Mouse (Mus musculus) gonadal fat pad, adult 2 months (tissue): ENCODE results near the gene Olfr1419. TPM values are rescaled to one million over a fixed set of nuclear protein-coding genes. Genes with fewer than 3 reads are reported as not detected.
A peak's percentile ranks its signal among the peaks of the same experiment; 100 is the strongest.
"Not testable (repeated sequence)": the region's sequence is repeated elsewhere in the genome, so short reads cannot be mapped to it uniquely, and the experiment has no call there.

ENCODE experiments used
- DNase-seq: peaks from one replicate; pipeline ENCODE4 v3.0.0-alpha.2; 2012; ENCODE audit warnings: low read depth
- polyA plus RNA-seq: library from polyadenylated mRNA; depleted of rRNA; stranded (reverse); fragments of >200 nt; gene quantifications from 2 replicates; pipeline ENCODE4 v1.2.3, GENCODE M21; 2012; rRNA removed

Olfr1419 gene
- polyA plus RNA-seq, result not detected in 2 replicates

DNA sequence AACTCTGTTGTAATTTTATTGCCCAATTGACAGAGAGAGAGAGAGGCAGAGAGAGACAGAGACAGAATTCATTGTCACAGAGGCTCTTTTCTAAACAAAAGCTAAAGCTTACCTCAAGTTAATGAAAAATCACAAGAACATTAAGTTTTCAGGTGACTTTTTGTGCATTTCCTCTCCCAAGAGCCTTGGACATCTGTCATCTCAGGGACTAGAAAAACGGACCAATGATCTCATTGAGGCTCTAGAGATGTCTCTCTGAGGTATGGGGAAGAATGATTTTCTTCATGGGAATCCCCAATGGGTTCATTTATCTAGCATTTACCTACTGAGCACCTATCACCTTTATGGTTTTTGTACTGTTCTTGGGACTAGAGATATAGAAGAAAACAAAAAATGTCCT is at the start of gene Olfr1419:
Olfr1419 (minus strand) TSS at position 101 of the 400 bp plus-strand sequence.
- no peak for DNase-seq

DNA sequence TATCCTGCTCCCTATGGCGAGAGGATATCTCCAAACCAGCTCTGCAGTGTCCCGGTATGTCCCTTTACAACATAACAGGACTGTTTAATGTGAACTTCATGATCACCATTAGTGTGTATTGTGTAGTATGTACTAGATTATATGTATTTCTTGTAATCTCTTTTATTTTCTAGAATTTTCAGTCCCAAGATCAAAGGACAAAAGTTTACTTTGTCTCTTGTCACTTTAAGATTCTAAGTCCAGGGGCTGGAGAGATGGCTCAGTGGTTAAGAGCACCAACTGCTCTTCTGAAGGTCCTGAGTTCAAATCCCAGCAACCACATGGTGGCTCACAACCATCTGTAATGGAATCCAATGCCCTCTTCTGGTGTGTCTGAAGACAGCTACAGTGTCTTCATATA is 47.6 kb upstream of the Olfr1419 start:
- DNase-seq, result not testable (repeated sequence)

- DNase-seq, result no peak
These were observed 47.2 kb upstream of the Olfr1419 start for GRCm38 (mm10) chr19:11922068-11922467.

- DNase-seq, result no peak
These were observed 40.9 kb upstream of the Olfr1419 start for GRCm38 (mm10) chr19:11915804-11916203.

- no peak for DNase-seq
These were observed 37.7 kb upstream of the Olfr1419 start for GRCm38 (mm10) chr19:11912533-11913121.

GRCm38 (mm10) chr19:11912037-11912532 is 37.2 kb upstream of the Olfr1419 start, which contains the start of gene Patl1:
Gene Patl1, plus strand, starts transcription at chr19:11912399.
- DNase-seq, result peak; percentile 62

DNA sequence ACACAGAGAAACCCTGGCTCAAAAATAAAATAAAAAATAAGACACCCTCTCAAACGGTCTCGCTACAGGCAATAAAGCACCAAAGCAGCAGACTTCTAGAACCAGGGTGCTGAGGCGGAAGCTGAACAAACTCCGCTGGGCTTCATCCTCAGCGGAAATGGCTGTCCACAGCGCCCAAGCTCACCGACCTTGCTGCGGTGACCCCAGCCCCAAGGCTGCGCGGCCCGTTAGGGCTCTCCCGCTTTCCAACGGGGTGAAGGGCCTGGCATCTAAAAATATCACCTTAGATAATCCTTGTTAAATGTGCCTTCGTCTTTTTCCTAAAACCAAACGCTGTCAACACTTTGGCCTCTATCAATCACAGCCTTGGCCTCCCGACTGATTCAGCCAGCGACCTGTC is 36.7 kb upstream of the Olfr1419 start:
- DNase-seq, result peak; percentile 37

DNA sequence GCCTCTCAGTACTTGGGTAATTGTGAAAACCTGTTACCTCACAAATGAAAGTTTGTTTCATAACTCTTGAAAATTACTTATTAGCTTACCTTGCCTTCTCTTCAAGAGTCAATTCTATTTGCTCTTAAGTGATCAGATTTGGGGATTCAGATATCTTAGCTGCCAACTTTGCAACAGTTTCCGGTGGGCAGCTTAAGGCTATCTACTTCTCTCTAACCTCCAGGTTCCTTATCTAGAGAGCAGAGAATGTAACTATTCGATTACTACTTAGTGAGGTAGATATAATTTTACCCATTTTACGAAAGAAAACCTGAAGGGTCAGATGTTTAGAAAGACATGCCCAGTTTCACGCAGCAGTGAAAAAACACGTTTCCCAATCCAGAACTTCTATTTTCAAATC is 36.1 kb upstream of the Olfr1419 start:
- no peak for DNase-seq

DNA sequence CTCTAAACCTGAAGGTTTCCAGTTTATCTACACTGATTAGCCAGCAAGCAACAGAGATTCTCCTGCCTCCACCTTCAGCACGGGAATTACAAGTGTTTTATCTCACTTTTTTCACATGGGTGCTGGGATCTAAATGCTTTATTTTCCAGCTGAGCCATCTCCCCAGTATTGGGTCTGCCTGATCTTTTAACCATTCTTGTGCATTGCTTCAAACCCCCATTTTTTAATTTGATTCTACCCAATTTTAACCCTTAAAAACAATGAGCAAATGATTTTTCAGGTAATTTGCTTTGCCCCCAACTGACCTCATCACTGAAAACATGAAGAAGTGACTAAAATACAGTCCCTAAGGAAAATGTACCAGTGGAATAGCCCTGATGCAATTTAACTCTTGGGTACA is 11.4 kb upstream of the Olfr1419 start, which contains the start of gene Olfr1420:
Olfr1420 (plus strand) TSS at position 301 of the 400 bp plus-strand sequence.
- DNase-seq, result no peak

- not testable (repeated sequence) for DNase-seq
These were observed 3.5 kb upstream of the Olfr1419 start for GRCm38 (mm10) chr19:11878404-11878803.

DNA sequence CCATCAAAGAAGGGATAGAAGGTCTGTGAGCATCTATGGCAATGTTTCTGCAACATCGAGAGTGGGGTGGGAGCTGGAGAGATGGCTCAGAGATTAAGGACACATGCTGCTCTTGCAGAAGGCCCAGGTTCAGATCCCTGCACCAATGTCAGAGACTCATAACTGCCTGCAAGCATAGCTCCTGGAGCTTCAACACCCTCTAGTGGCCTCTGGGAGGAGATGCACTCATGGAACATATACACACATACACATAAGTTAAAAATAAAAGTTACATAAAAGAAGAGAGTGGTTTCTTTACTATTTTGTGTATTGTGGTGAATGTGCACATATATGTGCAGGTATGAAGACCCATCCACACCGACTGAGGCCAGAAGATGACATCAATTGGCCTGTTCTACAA is 7.1 kb downstream of the Olfr1419 start:
- no peak for DNase-seq

DNA sequence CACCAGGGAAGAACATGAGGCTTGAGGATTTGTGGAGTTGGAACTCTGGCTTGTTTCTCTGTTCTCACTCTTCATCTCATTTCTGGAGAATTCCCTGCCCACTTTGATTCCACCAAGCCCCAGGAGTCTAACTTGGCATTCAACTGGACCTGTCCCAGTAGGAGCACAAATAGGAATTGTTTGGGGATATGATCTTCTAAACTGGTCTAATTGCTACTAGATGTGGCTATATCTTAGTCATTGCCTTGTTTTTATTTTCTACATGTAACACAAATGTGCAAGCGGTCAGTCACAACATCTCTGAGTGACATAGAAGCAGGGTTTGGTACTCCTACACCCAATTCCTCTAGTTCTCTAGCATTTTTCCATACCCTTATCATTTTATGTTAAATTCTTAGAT is 13.9 kb downstream of the Olfr1419 start, which contains the start of gene Olfr1418:
Olfr1418 (minus strand) TSS at position 101 of the 400 bp plus-strand sequence.
- DNase-seq, result no peak

- no peak for DNase-seq
These were observed 18.4 kb downstream of the Olfr1419 start for GRCm38 (mm10) chr19:11856506-11856905.

GRCm38 (mm10) chr19:11854821-11855220 is 20.1 kb downstream of the Olfr1419 start:
- DNase-seq, result no peak

DNA sequence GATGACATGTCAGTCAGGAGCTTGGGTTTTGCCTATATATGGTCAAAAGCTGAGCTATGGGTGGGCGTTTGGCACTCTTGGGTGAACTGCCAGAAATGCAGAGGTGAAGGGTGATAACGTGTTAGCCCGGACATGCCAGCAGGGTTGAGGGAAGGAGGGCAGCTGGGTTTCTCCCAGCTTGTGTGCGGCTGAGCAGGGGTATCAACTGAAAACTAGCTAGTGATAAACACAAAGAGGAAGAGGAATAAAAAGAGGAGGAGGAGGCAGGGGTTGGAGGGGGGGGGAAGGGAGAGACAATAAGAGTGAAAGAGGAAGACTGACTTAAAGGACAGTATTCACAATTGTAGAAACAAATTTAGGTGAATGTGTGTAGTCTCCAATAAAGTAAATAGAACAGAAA is 22.3 kb downstream of the Olfr1419 start:
- DNase-seq, result no peak

DNA sequence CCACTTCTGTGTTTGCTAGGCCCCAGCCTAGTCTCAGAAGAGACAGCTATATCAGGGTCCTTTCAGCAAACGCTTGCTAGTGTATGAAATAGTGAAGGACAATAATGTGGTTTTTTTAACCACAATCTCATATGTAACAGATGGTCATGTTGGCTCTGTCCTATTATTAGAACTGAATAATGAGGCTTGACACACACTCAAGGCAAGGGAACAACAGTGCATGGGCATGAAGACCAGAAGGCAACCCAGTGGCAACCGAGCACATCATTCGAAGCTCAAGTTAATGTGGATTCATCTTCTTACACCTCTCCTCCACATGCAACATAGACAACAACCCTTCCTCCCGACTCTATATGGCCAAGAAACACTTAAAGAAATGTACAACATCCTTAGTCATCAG is 28.6 kb downstream of the Olfr1419 start:
- no peak for DNase-seq

GRCm38 (mm10) chr19:11839119-11839518 is 35.8 kb downstream of the Olfr1419 start, which contains the start of gene Olfr1417:
Gene Olfr1417, minus strand, starts transcription at chr19:11839219.
- no peak for DNase-seq

- no peak for DNase-seq
These were observed 51.4 kb downstream of the Olfr1419 start for GRCm38 (mm10) chr19:11823346-11824065.

GRCm38 (mm10) chr19:11820211-11820610 is 54.7 kb downstream of the Olfr1419 start:
- no peak for DNase-seq

DNA sequence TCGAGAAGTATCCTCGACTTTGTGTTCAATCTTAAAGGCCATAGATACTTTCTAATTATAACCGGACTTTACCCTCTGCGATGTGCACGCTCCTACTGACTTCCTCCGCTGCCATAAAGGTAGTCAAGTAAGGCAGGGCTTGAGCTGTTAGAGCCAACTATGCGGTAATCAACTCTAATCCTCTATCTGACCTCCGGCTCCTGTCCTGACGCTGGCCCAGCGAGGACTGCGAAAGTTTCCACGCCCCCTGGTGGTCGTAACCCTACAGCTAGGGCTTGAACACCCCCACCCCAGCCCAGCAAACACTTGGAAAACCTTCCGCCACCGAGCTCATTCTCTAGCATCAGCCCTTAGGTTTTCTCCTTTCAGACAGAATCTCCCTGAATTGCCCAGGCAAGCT is 55.1 kb downstream of the Olfr1419 start:
- no peak for DNase-seq

DNA sequence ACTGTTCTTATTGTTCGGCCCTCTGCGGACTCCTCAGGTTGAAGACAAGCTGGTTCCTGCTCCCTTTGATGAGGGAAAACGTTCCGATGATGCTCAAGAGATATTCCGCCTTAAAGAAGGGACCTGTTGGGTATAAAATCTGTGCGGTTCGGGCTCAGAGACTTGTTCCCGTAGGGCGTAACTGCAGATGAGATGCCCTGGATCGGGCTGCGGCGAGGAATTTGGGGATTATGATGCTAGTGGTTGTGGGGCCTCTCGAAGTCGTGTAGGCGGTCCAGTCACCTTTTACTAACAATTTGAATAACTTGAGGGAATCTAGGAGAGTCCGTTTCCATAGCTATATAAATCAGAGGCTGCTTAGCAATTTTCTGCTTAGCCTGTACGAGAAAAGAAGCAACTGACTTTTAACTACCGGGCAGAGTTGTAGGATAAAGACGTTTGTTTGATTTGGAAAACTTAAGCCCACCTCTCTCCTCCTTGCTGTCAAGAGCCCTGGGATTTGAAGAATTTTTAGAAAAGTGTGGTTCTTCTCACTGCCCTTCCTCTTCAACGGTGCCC is 55.7 kb downstream of the Olfr1419 start, which contains the start of gene Stx3:
Stx3 (minus strand) TSS at position 261 of the 558 bp plus-strand sequence.
- DNase-seq, result no peak
